Mouse (Mus musculus) intestine, embryonic 15.5 days (tissue): ENCODE measurements around the gene Gm8005. TPM values are rescaled to one million over a fixed set of nuclear protein-coding genes. Genes with fewer than 3 reads are reported as not detected.
"Not testable (repeated sequence)": the region's sequence is repeated elsewhere in the genome, so short reads cannot be mapped to it uniquely, and the experiment has no call there.

Experiments
- ATAC-seq: fragments of 200-750 bp; cut with Nextera tagmentation; 2 replicates; pipeline ENCODE4 v1.8.0; 2017; ENCODE audit warnings: moderate TSS enrichment, moderate library complexity
- H3K27ac ChIP-seq: fragments of 300-500 bp; sonication (generic); 2 replicates; pipeline ENCODE4 v1.5.1; 2015; ENCODE audit warnings: mild to moderate bottlenecking, inconsistent platforms
- H3K27me3 ChIP-seq: fragments of 300-500 bp; sonication (generic); replicated peaks from 2 replicates; pipeline ENCODE4 v1.6.1; 2015; ENCODE audit warnings: inconsistent platforms
- H3K36me3 ChIP-seq: fragments of 300-500 bp; sonication (generic); 2 replicates; pipeline ENCODE4 v1.6.1; 2015; ENCODE audit warnings: inconsistent platforms
- H3K4me1 ChIP-seq: fragments of 300-500 bp; sonication (generic); replicated peaks from 2 replicates; pipeline ENCODE4 v1.6.1; 2015; ENCODE audit warnings: inconsistent platforms
- H3K4me2 ChIP-seq: fragments of 300-500 bp; sonication (generic); replicated peaks from 2 replicates; pipeline ENCODE4 v1.6.1; 2015; ENCODE audit warnings: mild to moderate bottlenecking, inconsistent platforms
- H3K4me3 ChIP-seq: fragments of 300-500 bp; sonication (generic); replicated peaks from 2 replicates; pipeline ENCODE4 v1.5.1; 2015; ENCODE audit warnings: inconsistent platforms
- H3K9ac ChIP-seq: fragments of 300-500 bp; sonication (generic); 2 replicates; pipeline ENCODE4 v1.6.1; 2015; ENCODE audit warnings: inconsistent platforms
- H3K9me3 ChIP-seq: fragments of 300-500 bp; sonication (generic); 2 replicates; pipeline ENCODE4 v1.6.1; 2016; ENCODE audit warnings: inconsistent platforms
- WGBS: fragments of 180-500 bp; shearing (Covaris S2); methylation state at CpG from one replicate; pipeline ENCODE4 v1.1.7; 2015; 5-methylcytosine and 5-hydroxymethylcytosine counted together
- polyA plus RNA-seq: library from polyadenylated mRNA; unstranded; fragments of >200 nt; fragmentation: Nextera tagmentation; extraction: Ambion mirVana; gene quantifications from 2 replicates; pipeline ENCODE4 v1.2.1, GENCODE M21; 2015

Gm8005 gene
- polyA plus RNA-seq = not detected in 2 replicates

DNA sequence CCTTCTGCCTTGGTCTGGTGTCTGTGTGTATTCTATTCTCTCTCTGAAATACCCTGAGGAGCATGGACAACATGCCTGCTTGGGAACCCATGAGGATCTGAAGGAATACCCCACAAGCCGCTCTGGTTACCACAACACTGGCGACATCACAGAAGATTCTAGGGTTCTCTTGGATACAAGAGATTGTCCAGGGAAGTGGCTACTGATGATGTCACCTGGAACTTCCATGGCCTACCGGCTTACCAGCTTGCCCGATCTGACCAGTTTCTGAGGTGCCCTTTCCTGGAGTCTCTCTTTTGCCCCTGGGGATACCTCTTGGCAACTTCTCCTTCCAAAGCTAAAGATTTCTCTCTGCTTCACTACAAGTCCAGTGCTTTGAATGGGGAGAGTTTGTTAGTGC is at the start of gene Gm8005:
Gene Gm8005 (minus strand): TSS at position 101 of the 400 bp plus-strand sequence.
- not testable (repeated sequence) for H3K27me3 ChIP-seq, H3K9me3 ChIP-seq, H3K27ac ChIP-seq, H3K36me3 ChIP-seq, H3K4me1 ChIP-seq, ATAC-seq, H3K9ac ChIP-seq, H3K4me2 ChIP-seq, H3K4me3 ChIP-seq
- WGBS = 93% methylated on average over 2 of the region's 4 CpGs

GRCm38 (mm10) chr14:42463581-42463980 is 24.1 kb upstream of the Gm8005 start, which contains the start of gene Gm8011:
TSS of gene Gm8011 (plus strand) at chr14:42463881.
- H3K9me3 ChIP-seq, H3K4me3 ChIP-seq, H3K36me3 ChIP-seq, H3K27me3 ChIP-seq, H3K4me1 ChIP-seq, H3K4me2 ChIP-seq, ATAC-seq, H3K9ac ChIP-seq, H3K27ac ChIP-seq: not testable (repeated sequence)
- WGBS = 56% methylated on average over 2 of the region's 2 CpGs

Other genes with a start within 250 kb of the Gm8005 start
- gene Gm3573, start 248.9 kb downstream of the Gm8005 start, polyA plus RNA-seq = not detected in 2 replicates
- not detected in 2 replicates for gene Gm17026, start 179.6 kb downstream of the Gm8005 start, polyA plus RNA-seq
- gene Gm9611, start 142.3 kb downstream of the Gm8005 start, polyA plus RNA-seq = not detected in 2 replicates
- not detected in 2 replicates for gene Gm7995, start 129.5 kb downstream of the Gm8005 start, polyA plus RNA-seq
- not detected in 2 replicates for gene Gm8011, start 24.2 kb upstream of the Gm8005 start, polyA plus RNA-seq
- not detected in 2 replicates for gene Gm8020, start 62.7 kb upstream of the Gm8005 start, polyA plus RNA-seq
- not detected in 2 replicates for gene Gm8024, start 84.6 kb upstream of the Gm8005 start, polyA plus RNA-seq
- not detected in 2 replicates for gene Gm17124, start 160.2 kb upstream of the Gm8005 start, polyA plus RNA-seq
- gene Gm3633, start 202.2 kb upstream of the Gm8005 start, polyA plus RNA-seq = not detected in 2 replicates
- gene Gm10378, start 216.3 kb upstream of the Gm8005 start, polyA plus RNA-seq = not detected in 2 replicates